Mouse (Mus musculus) limb, embryonic 15.5 days (tissue): Measurements from ENCODE around the gene Prkcq. TPM values are rescaled to one million over a fixed set of nuclear protein-coding genes. Genes with fewer than 3 reads are reported as not detected.

Experiments used
- ATAC-seq: fragments of 200-750 bp; cut with Nextera tagmentation; 2 replicates; pipeline ENCODE4 v1.8.0; 2017; ENCODE audit warnings: low read depth, moderate TSS enrichment; ENCODE audit not compliant: insufficient number of reproducible peaks, low FRiP score, low TSS enrichment
- H3K27ac ChIP-seq: fragments of 300-500 bp; sonication (generic); 2 replicates; pipeline ENCODE4 v1.5.1; 2015; ENCODE audit warnings: moderate library complexity, mild to moderate bottlenecking, inconsistent platforms
- H3K27me3 ChIP-seq: fragments of 300-500 bp; sonication (generic); 2 replicates; pipeline ENCODE4 v1.6.1; 2015; ENCODE audit warnings: inconsistent platforms
- H3K36me3 ChIP-seq: fragments of 300-500 bp; sonication (generic); 2 replicates; pipeline ENCODE4 v1.6.1; 2015; ENCODE audit warnings: inconsistent platforms
- H3K4me1 ChIP-seq: fragments of 300-500 bp; sonication (generic); 2 replicates; pipeline ENCODE4 v1.6.1; 2015; ENCODE audit warnings: inconsistent platforms
- H3K4me2 ChIP-seq: fragments of 300-500 bp; sonication (generic); 2 replicates; pipeline ENCODE4 v1.6.1; 2015; ENCODE audit warnings: mild to moderate bottlenecking, inconsistent platforms
- H3K4me3 ChIP-seq: fragments of 300-500 bp; sonication (generic); 2 replicates; pipeline ENCODE4 v1.5.1; 2015; ENCODE audit warnings: mild to moderate bottlenecking, inconsistent platforms
- H3K9ac ChIP-seq: fragments of 300-500 bp; sonication (generic); 2 replicates; pipeline ENCODE4 v1.6.1; 2015; ENCODE audit warnings: inconsistent platforms
- H3K9me3 ChIP-seq: fragments of 300-500 bp; sonication (generic); 2 replicates; pipeline ENCODE4 v1.6.1; 2016; ENCODE audit warnings: inconsistent platforms
- WGBS: fragments of 180-500 bp; shearing (Covaris S2); methylation state at CpG from one replicate; pipeline ENCODE4 v1.1.7; 2015; 5-methylcytosine and 5-hydroxymethylcytosine counted together
- polyA plus RNA-seq: library from polyadenylated mRNA; unstranded; fragments of >200 nt; fragmentation: Nextera tagmentation; extraction: Ambion mirVana; gene quantifications from 2 replicates; pipeline ENCODE4 v1.2.1, GENCODE M21; 2015

Gene Prkcq
- polyA plus RNA-seq, 1 experiment from 2014 or later: 3.9 TPM

- no peak overlapping the region for H3K9ac ChIP-seq
- H3K9me3 ChIP-seq: no peaks in the 10 kb centered on the region
- no peak overlapping the region for H3K27ac ChIP-seq
- no peak overlapping the region for H3K4me3 ChIP-seq
- no peaks in the 10 kb centered on the region for H3K27me3 ChIP-seq
- ATAC-seq: no peak
- 71% methylated on average over 2 of the region's 2 CpGs for WGBS
- H3K4me2 ChIP-seq: no peak overlapping the region
- H3K4me1 ChIP-seq: no peaks in the 10 kb centered on the region
- no peaks in the 10 kb centered on the region for H3K36me3 ChIP-seq
Observed at GRCm38 (mm10) chr2:11229126-11229525, 57.2 kb downstream of the Prkcq start.

DNA sequence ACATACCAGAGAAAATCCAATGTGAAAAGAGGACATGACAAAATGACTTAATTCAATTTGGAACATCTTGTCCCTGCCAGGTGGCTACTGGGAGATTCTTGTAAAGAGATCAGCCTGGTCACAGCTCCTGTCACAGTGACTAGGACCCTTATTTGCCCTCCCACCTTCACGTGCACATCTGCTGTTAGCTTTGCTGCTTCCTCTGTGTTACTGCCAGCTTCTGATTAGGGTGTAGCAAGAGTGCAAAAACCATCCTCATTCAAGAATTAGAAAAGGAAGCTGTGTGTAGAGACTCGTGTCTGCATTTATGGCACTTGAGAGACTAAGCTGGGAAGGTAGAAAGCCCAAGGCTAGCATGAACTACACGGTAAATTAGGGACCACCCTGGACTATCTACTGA is 59.2 kb downstream of the Prkcq start:
- Histone ChIP-seq H3K4me3 (no peak overlapping the region), H3K9ac (no peak overlapping the region), H3K36me3 (no peaks in the 10 kb centered on the region), H3K4me2 (no peak overlapping the region), H3K4me1 (no peaks in the 10 kb centered on the region), H3K27me3 (no peaks in the 10 kb centered on the region), H3K27ac (no peak overlapping the region), H3K9me3 (no peaks in the 10 kb centered on the region)
- WGBS: 64% methylated on average over 3 of the region's 3 CpGs
- ATAC-seq: no peak

DNA sequence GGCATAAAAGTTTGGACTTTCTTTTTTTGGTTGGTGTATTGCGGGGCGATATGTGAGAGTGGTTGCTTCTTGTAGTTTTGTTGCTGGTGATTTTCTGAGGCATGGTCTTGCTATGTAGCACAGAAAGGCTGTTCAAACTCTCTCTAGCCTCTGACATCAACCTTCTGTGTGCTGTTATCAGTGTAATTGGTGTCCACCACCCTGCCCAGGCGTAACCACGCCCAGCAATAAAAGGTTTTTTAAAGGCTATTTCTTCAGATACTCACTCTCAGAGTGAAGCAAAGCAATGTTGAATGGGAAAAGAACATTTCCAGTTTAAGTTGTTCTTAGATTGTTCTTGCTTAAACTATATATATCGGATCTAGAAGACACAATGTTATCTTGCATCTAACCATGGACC is 60.1 kb downstream of the Prkcq start:
- Histone ChIP-seq H3K4me3 (no peak overlapping the region), H3K27me3 (no peaks in the 10 kb centered on the region), H3K9ac (no peak overlapping the region), H3K36me3 (no peaks in the 10 kb centered on the region), H3K9me3 (no peaks in the 10 kb centered on the region), H3K4me2 (no peak overlapping the region), H3K4me1 (no peaks in the 10 kb centered on the region), H3K27ac (no peak overlapping the region)
- ATAC-seq: no peak
- WGBS: 87% methylated on average over 5 of the region's 5 CpGs

GRCm38 (mm10) chr2:11238254-11238653 is 66.3 kb downstream of the Prkcq start:
- WGBS: 76% methylated on average over 4 of the region's 4 CpGs
- no peak for ATAC-seq
- H3K36me3 ChIP-seq: no peaks in the 10 kb centered on the region
- no peaks in the 10 kb centered on the region for H3K4me1 ChIP-seq
- H3K27ac ChIP-seq: no peak overlapping the region
- H3K4me3 ChIP-seq: no peak overlapping the region
- H3K4me2 ChIP-seq: no peak overlapping the region
- H3K9me3 ChIP-seq: no peaks in the 10 kb centered on the region
- H3K9ac ChIP-seq: no peak overlapping the region
- H3K27me3 ChIP-seq: no peaks in the 10 kb centered on the region

DNA sequence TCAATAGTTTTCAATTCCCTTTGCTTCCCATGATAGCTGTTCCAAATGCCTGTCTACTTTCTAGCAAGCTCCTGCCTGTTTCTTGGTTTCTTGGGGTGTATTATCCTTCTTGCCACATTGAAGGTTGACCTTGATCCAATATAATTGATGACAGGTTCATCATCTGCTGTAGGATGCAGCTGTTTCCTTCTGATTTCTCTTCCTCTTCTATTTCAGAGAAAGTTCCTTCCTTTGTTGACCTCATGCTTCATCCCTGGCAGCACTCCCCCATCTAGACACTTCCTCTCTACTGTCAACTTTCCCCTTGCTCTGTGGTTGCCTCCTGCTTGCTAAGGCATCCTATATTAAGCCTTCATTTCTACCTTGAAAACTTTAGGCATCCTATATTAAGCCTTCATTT is 67.6 kb downstream of the Prkcq start:
- H3K4me2 ChIP-seq: no peak overlapping the region
- no peaks in the 10 kb centered on the region for H3K27me3 ChIP-seq
- no peak overlapping the region for H3K27ac ChIP-seq
- H3K4me3 ChIP-seq: no peak overlapping the region
- no peaks in the 10 kb centered on the region for H3K36me3 ChIP-seq
- no peak for ATAC-seq
- no peaks in the 10 kb centered on the region for H3K9me3 ChIP-seq
- no peak overlapping the region for H3K9ac ChIP-seq
- H3K4me1 ChIP-seq: no peaks in the 10 kb centered on the region

DNA sequence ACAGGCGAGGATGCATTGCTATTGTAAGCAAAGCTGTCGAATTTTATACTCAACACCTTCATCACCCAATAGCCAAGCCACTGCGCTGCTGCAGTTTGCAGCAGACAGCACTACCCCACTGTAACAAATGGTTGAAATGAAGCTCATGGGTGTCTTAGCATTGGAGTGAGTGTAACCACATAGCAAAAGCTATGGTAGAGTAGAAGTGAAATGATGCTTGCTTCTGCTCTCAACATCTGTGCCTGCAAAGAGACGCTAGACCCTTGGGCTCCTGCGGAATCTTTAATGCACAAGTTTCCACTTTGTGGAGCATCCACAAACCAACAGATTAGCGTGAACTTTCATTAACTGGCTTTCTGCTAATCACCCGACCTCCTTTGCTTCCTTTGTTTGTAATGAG is 74.0 kb downstream of the Prkcq start:
- Histone ChIP-seq H3K4me2 (no peak overlapping the region), H3K36me3 (no peaks in the 10 kb centered on the region), H3K27me3 (no peaks in the 10 kb centered on the region), H3K4me1 (no peaks in the 10 kb centered on the region), H3K9me3 (no peaks in the 10 kb centered on the region), H3K4me3 (no peak overlapping the region), H3K27ac (no peak overlapping the region), H3K9ac (no peak overlapping the region)
- no peak for ATAC-seq
- WGBS: 71% methylated on average over 7 of the region's 7 CpGs

GRCm38 (mm10) chr2:11253945-11254344 is 82.0 kb downstream of the Prkcq start:
- WGBS: 60% methylated on average over 8 of the region's 8 CpGs
- Histone ChIP-seq H3K27me3 (no peaks in the 10 kb centered on the region), H3K27ac (no peak overlapping the region), H3K4me2 (no peak overlapping the region), H3K4me1 (no peaks in the 10 kb centered on the region), H3K4me3 (no peak overlapping the region), H3K9ac (no peak overlapping the region), H3K36me3 (no peaks in the 10 kb centered on the region), H3K9me3 (no peaks in the 10 kb centered on the region)
- ATAC-seq: no peak

DNA sequence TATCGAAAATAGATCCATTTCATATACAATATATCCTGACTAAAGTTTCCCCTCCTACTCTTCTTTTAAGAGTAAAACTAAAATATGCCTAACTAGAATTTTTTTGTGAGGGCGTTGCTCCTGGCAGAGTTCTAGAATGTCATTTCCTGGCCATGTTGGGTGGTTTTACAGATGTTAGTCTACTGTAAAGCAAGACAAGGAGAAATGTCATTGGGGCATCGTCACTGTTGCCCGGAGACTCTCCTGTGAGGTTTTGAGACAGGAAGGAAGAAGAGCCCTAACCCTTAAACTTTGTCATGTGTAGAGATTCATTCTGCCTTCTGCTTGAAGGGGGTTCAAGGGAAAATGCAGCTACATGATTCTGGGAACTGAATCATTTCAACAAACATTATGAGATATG is 82.5 kb downstream of the Prkcq start:
- ATAC-seq: no peak

DNA sequence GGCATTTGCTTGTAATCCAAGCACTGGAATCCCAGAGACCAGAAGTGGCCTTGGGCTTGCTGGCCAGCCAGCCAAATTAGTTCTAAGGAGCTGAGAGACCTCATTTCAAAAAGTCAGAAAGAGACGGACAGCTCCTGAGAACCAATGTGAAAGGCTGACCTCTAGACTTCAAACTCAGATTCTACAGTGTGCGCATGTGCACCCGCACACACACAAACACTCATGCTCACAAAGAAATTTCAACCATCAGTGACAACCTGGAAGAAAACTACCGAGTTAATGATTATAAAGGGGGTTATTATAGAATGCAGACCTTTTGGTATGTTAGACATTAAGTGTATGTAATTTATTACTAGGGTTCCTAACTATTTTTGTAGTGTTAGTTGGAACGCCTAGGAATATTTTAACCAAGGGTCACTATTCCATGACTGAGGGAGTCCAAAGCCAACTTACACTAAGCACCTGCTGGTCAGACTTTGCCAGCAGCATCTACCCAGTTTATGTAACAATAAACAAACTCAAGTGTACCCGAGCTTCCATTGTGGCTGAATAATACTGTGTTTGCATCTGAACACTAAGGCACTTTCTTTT is 85.4 kb downstream of the Prkcq start:
- Histone ChIP-seq H3K4me1 (no peaks in the 10 kb centered on the region), H3K9me3 (no peaks in the 10 kb centered on the region), H3K9ac (no peak overlapping the region), H3K27me3 (no peaks in the 10 kb centered on the region), H3K27ac (no peak overlapping the region), H3K4me2 (no peak overlapping the region), H3K36me3 (no peaks in the 10 kb centered on the region), H3K4me3 (no peak overlapping the region)
- ATAC-seq: no peak
- 74% methylated on average over 6 of the region's 6 CpGs for WGBS

More for the DNA sequence above, 82.5 kb downstream of the Prkcq start:
- Histone ChIP-seq H3K9me3 (no peaks in the 10 kb centered on the region), H3K4me1 (no peaks in the 10 kb centered on the region), H3K36me3 (no peaks in the 10 kb centered on the region), H3K9ac (no peak overlapping the region), H3K4me3 (no peak overlapping the region), H3K27me3 (no peaks in the 10 kb centered on the region), H3K4me2 (no peak overlapping the region), H3K27ac (no peak overlapping the region)
- WGBS: 88% methylated on average over 4 of the region's 4 CpGs

GRCm38 (mm10) chr2:11258181-11258580 is 86.3 kb downstream of the Prkcq start:
- ATAC-seq: no peak
- H3K4me3 ChIP-seq: no peak overlapping the region
- no peaks in the 10 kb centered on the region for H3K27me3 ChIP-seq
- no peak overlapping the region for H3K27ac ChIP-seq
- no peaks in the 10 kb centered on the region for H3K4me1 ChIP-seq
- H3K9ac ChIP-seq: no peak overlapping the region
- H3K9me3 ChIP-seq: no peaks in the 10 kb centered on the region
- no peak overlapping the region for H3K4me2 ChIP-seq
- 89% methylated on average over 1 of the region's 1 CpGs for WGBS
- H3K36me3 ChIP-seq: no peaks in the 10 kb centered on the region

- no peaks in the 10 kb centered on the region for H3K9me3 ChIP-seq
- H3K27me3 ChIP-seq: no peaks in the 10 kb centered on the region
- no peaks in the 10 kb centered on the region for H3K36me3 ChIP-seq
- no peak overlapping the region for H3K4me2 ChIP-seq
- H3K4me3 ChIP-seq: no peak overlapping the region
- 86% methylated on average over 5 of the region's 5 CpGs for WGBS
- H3K27ac ChIP-seq: no peak overlapping the region
- no peak for ATAC-seq
- no peak overlapping the region for H3K9ac ChIP-seq
- H3K4me1 ChIP-seq: no peaks in the 10 kb centered on the region
Observed at GRCm38 (mm10) chr2:11259361-11259760, 87.5 kb downstream of the Prkcq start.

DNA sequence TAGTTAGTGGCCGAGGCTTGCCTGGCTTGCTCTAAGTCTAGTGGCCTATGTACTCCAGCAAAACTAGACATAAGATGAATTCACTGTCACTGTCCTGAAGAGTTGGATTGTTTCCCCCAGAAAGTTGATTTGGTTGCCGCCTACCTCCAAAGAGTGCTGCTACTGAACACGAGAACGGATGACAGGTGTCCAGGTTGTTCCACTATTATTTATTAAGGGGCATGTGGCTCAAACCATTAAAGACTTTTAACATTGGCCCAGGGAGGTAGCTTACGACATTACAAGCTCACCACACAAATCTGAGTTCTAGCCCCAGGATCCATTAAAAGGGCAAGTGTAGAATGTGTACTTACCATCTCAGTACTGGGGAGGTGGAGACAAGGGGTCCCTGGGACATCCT is 92.9 kb downstream of the Prkcq start:
- 78% methylated on average over 5 of the region's 5 CpGs for WGBS

DNA sequence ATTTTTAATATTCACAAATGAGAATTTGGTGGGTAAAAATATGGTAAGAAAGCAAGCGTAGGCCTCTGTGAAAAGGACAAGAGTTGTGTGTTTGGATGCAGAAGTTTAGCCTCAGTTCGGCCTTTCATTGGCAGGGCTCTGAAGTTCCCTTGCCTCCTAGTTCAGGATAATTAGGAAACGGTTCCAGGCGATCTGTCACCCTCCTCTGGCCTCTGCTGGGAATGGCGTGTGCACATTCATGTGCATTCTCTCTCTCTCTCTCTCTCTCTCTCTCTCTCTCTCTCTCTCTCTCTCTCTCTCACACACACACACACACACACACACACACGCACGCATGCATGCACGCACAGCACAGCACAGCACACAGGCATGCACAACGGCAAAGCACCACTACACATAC is 93.5 kb downstream of the Prkcq start:
- Histone ChIP-seq H3K27me3 (no peaks in the 10 kb centered on the region), H3K4me2 (no peak overlapping the region), H3K9me3 (no peaks in the 10 kb centered on the region), H3K36me3 (no peaks in the 10 kb centered on the region), H3K9ac (no peak overlapping the region), H3K4me3 (no peak overlapping the region), H3K27ac (no peak overlapping the region), H3K4me1 (no peaks in the 10 kb centered on the region)
- ATAC-seq: no peak
- WGBS: 56% methylated on average over 9 of the region's 9 CpGs

More for the DNA sequence above, 92.9 kb downstream of the Prkcq start:
- Histone ChIP-seq H3K4me1 (no peaks in the 10 kb centered on the region), H3K27me3 (no peaks in the 10 kb centered on the region), H3K9me3 (no peaks in the 10 kb centered on the region), H3K36me3 (no peaks in the 10 kb centered on the region), H3K4me2 (no peak overlapping the region), H3K27ac (no peak overlapping the region), H3K9ac (no peak overlapping the region), H3K4me3 (no peak overlapping the region)
- ATAC-seq: no peak
